Mouse (Mus musculus) embryonic fibroblast, embryonic 13.5 days (primary cell): ENCODE data around the gene Wnt2.

ENCODE experiments used
- CTCF ChIP-seq: IDR thresholded peaks from 2 replicates; pipeline ENCODE4 v1.5.1; 2011; ENCODE audit warnings: mild to moderate bottlenecking, control low read depth, low read length, moderate library complexity, borderline replicate concordance; ENCODE audit not compliant: insufficient read depth
- POLR2A ChIP-seq: IDR thresholded peaks from 2 replicates; pipeline ENCODE4 v1.6.1; 2011; ENCODE audit warnings: low read depth, mild to moderate bottlenecking, control low read depth, low read length, moderate library complexity

DNA sequence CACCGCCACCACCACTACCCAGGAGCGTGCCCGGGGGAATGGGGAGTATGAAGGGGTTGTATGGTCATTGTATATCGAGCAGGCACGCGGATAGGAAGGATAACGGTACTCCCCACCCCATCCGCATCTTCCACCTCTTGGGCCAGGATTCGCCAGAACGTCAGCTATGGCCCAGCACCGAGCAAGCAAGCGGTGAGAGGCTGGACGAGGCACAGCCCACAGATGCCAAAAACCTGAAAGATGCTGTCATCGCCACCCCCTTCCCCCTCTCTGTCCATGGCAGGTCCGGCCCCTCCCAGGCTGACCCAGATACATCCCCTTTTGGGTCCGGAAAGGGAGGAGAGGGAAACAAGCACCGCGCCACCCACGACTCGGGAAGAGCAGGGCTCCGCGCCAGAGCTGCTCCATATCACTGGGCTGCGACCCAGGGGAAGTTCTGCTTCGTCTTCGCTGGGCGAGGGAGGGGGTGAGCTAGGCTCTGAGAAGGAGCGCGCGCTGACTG is 1.2 kb upstream of the Wnt2 start:
- TF ChIP-seq CTCF (no peak), POLR2A (no peak)
